Mouse (Mus musculus): Measurements from ENCODE around the gene Zfp382. TPM values are rescaled to one million over a fixed set of nuclear protein-coding genes. Genes with fewer than 3 reads are reported as not detected.
"Not testable (repeated sequence)": the region's sequence is repeated elsewhere in the genome, so short reads cannot be mapped to it uniquely, and the experiment has no call there.

Gene Zfp382
- polyA plus RNA-seq, 1 experiment: 0.06 TPM

DNA sequence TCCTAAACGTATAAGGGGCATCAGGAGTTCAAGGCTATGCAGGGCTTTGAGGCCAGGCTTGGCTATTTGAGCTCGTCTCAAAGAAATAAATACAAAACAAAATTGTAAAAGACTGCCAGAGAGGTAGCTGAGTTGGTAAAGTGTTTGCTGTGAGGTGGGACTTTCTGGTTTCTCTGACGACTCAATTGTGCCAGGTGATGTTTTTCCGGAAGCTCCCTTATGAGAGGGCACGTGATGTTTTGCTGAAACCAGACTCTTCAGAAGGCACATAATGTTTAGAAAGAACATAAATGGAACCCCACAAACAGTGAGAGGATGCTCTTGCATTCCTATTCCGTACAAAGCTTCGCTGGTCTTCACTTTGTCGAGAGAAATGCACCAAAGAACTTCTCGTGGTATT, 29.1 kb upstream of the Zfp382 start:
- H3K4me3 ChIP-seq (ENCODE audit: low read depth, low read length): no peak overlapping the region
- peaks cover 9% of the 10 kb centered on the region; the same call in 1 of the 2 replicates for H3K4me1 ChIP-seq (ENCODE audit: control insufficient read depth, insufficient read depth, insufficient read length, low read length)
- H3K27me3 ChIP-seq (ENCODE audit: control insufficient read depth, insufficient read depth, low read length): no peaks in the 10 kb centered on the region
- H3K27ac ChIP-seq (ENCODE audit: insufficient read depth, low read depth, low read length): no peak overlapping the region
- TF ChIP-seq CTCF (IDR thresholded peaks at IDR 0.05; ENCODE audit: extremely low read depth, insufficient read length, insufficient replicate concordance, low read depth, low read length) (no peak), POLR2A (IDR thresholded peaks at IDR 0.05; ENCODE audit: low read depth, low read length) (no peak)
- WGBS: 84% methylated on average over 9 of the region's 9 CpGs
- H3K36me3 ChIP-seq (ENCODE audit: control insufficient read depth, insufficient read depth, low read length): no peaks in the 10 kb centered on the region

DNA sequence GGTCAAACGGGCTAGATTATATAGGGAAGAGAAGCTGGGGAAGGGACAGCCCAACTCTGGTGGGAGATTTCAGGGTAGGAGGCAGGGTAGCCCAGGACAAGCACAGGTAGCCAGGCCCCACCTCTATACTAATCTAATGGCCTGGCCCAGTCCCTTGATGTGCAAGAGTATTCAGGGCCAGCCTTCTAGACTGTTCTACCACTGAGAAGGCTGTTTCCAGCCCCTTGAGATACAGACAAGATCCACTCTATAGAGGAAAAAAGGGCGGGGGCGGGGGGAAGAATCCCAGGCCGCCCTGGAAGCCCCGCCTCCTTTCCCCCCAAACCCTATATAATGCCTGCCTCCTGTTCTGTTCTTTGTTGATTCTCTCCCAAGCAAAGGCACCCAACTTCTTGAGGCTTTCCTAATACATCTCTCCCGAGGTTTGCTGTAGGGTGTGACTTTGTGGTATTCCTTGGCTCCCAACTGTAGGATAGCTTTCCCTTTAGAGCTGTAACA, 27.8 kb upstream of the Zfp382 start:
- 73% methylated on average over 6 of the region's 6 CpGs for WGBS
- Histone ChIP-seq H3K27ac (ENCODE audit: insufficient read depth, low read depth, low read length) (peak overlapping the region; percentile 23; the same call in 1 of the 2 replicates), H3K4me3 (ENCODE audit: low read depth, low read length) (no peak overlapping the region), H3K27me3 (ENCODE audit: control insufficient read depth, insufficient read depth, low read length) (no peaks in the 10 kb centered on the region), H3K36me3 (ENCODE audit: control insufficient read depth, insufficient read depth, low read length) (no peaks in the 10 kb centered on the region), H3K4me1 (ENCODE audit: control insufficient read depth, insufficient read depth, insufficient read length, low read length) (peaks cover 9% of the 10 kb centered on the region; the same call in 1 of the 2 replicates)
- TF ChIP-seq CTCF (IDR thresholded peaks at IDR 0.05; ENCODE audit: extremely low read depth, insufficient read length, insufficient replicate concordance, low read depth, low read length) (no peak), POLR2A (IDR thresholded peaks at IDR 0.05; ENCODE audit: low read depth, low read length) (no peak)

DNA sequence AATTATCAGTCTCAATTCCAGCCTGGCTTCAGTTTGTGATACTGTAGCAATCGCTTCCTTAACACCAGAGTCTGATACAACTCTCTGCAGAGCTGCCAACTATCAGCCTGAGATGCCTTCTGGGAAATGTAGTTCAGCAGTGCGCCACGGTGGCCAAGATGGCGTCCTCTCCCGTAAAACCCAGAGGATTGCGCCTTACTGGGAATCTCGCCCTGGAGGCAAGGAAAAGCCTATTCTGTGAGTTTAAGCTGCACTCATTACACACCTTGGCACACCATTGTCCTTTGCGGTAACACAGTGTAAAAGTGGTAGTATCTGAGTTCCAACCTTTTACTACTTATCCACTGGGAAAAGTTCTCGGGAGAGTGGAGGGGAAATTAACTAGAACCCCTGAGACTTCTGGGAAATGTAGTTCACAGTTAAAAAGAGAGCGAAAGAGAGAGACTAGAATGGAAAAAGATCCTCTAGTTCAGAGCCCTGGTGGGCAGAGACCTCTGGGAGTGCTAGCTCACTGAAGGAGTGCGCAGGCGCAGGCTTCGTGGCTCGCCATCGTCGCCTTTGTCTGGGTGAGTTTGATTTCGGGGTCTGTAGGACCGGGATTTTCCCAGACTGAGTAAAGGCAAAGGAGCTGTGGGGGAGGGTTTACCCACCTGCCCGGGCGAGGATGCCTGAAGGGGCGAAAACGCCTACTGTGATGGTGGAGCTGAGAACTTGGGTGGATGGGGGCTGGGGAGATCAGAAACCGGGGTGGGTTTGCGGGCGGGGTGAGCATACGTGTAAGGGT, 26.9 kb upstream of the Zfp382 start, which contains the start of gene Zfp260:
TSS of gene Zfp260 (plus strand) at position 132 of the 784 bp plus-strand sequence.
- Histone ChIP-seq H3K27me3 (ENCODE audit: control insufficient read depth, insufficient read depth, low read length) (no peaks in the 10 kb centered on the region), H3K36me3 (ENCODE audit: control insufficient read depth, insufficient read depth, low read length) (peaks cover 3% of the 10 kb centered on the region; the same call in 1 of the 2 replicates), H3K27ac (ENCODE audit: insufficient read depth, low read depth, low read length) (peak within 1 kb of the TSS; percentile 94), H3K4me1 (ENCODE audit: control insufficient read depth, insufficient read depth, insufficient read length, low read length) (peaks cover 6% of the 10 kb centered on the region; the same call in 1 of the 2 replicates), H3K4me3 (ENCODE audit: low read depth, low read length) (peak within 1 kb of the TSS; percentile 82)
- WGBS: under 1% methylated on average over 26 of the region's 26 CpGs
- TF ChIP-seq POLR2A (IDR thresholded peaks at IDR 0.05; ENCODE audit: low read depth, low read length) (peak; percentile 76; the same call in 1 of the 2 replicates), CTCF (IDR thresholded peaks at IDR 0.05; ENCODE audit: extremely low read depth, insufficient read length, insufficient replicate concordance, low read depth, low read length) (no peak)

DNA sequence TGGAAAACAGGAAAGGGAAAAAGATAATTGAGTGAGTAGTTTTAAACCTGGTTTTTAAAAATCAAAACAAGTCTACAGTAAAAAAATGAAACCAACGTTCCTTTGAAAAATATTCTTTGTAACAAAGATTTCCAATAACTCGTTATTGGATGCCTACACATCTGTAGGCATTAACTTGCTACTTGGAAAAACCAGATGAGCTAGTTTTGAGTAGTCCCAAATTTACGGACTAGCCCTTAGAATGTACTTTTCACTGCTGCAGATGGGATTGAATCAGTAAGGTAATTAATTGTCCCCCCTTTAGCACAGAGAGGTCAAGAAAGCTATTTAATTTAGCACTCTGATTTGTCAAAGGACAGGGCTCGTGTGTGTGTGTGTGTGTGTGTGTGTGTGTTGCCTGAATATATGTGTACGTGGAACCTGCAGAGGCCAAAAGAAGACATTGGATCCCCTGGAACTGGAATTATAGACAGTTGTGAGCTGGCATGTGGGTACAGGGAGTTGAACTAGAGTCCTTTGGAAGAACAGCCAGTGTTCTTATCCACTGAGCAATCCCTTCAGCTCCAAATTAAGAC, 26.1 kb upstream of the Zfp382 start:
- H3K27ac ChIP-seq (ENCODE audit: insufficient read depth, low read depth, low read length): no peak overlapping the region
- 2% methylated on average over 5 of the region's 5 CpGs for WGBS

DNA sequence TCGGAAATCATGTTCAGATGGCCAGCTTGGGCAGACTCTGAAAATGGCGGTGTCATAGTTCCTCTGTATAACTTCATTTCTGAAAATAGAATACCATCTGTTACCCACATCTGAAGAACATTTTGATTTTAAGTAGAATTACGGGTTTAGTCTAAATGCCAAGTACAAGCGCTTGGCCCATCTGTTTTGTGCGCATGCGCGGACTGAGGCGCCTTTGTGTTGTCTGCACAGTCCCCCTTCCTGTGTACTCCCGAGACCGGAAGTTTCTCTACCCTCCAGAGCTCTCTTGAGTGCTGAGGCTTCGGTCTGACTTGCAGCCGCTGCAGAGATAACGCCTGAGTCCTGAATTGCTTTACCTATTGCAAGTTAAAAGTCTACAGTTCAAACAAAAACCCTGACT, 22.4 kb upstream of the Zfp382 start:
- Histone ChIP-seq H3K4me3 (ENCODE audit: low read depth, low read length) (no peak overlapping the region), H3K27ac (ENCODE audit: insufficient read depth, low read depth, low read length) (no peak overlapping the region), H3K4me1 (ENCODE audit: control insufficient read depth, insufficient read depth, insufficient read length, low read length) (peaks cover 4% of the 10 kb centered on the region; the same call in 1 of the 2 replicates), H3K27me3 (ENCODE audit: control insufficient read depth, insufficient read depth, low read length) (no peaks in the 10 kb centered on the region), H3K36me3 (ENCODE audit: control insufficient read depth, insufficient read depth, low read length) (peaks cover 25% of the 10 kb centered on the region)
- WGBS: 91% methylated on average over 13 of the region's 13 CpGs
- no peak for TF ChIP-seq CTCF (IDR thresholded peaks at IDR 0.05; ENCODE audit: extremely low read depth, insufficient read length, insufficient replicate concordance, low read depth, low read length)
- TF ChIP-seq POLR2A (IDR thresholded peaks at IDR 0.05; ENCODE audit: low read depth, low read length): no peak

More for the DNA sequence above, 26.1 kb upstream of the Zfp382 start:
- TF ChIP-seq CTCF (IDR thresholded peaks at IDR 0.05; ENCODE audit: extremely low read depth, insufficient read length, insufficient replicate concordance, low read depth, low read length) (no peak), POLR2A (IDR thresholded peaks at IDR 0.05; ENCODE audit: low read depth, low read length) (no peak)
- Histone ChIP-seq H3K36me3 (ENCODE audit: control insufficient read depth, insufficient read depth, low read length) (peaks cover 5% of the 10 kb centered on the region; the same call in 1 of the 2 replicates), H3K27me3 (ENCODE audit: control insufficient read depth, insufficient read depth, low read length) (no peaks in the 10 kb centered on the region), H3K4me1 (ENCODE audit: control insufficient read depth, insufficient read depth, insufficient read length, low read length) (peaks cover 6% of the 10 kb centered on the region; the same call in 1 of the 2 replicates), H3K4me3 (ENCODE audit: low read depth, low read length) (no peak overlapping the region)

DNA sequence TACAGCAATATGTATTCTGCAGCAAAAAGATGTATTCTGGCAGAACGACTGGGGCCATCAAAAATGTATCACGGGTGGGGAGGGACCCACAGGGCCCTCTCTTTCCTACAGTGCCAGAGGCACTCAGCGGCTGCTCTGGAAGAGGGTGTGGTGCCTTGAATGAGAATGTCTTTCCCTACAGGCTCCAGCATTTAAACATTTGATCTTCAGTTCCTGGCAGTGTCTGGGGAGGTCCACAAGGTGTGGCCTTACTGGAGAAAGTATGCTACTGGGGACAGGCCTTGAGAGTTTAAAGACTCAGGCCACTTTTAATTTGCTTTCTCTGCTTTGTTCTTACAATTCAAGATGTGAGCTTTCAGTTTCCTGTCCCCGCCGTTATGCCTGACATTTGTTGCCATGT, 5.7 kb upstream of the Zfp382 start:
- Histone ChIP-seq H3K4me3 (ENCODE audit: low read depth, low read length) (no peak overlapping the region), H3K27me3 (ENCODE audit: control insufficient read depth, insufficient read depth, low read length) (no peaks in the 10 kb centered on the region), H3K27ac (ENCODE audit: insufficient read depth, low read depth, low read length) (no peak overlapping the region), H3K36me3 (ENCODE audit: control insufficient read depth, insufficient read depth, low read length) (no peaks in the 10 kb centered on the region), H3K4me1 (ENCODE audit: control insufficient read depth, insufficient read depth, insufficient read length, low read length) (no peaks in the 10 kb centered on the region)
- WGBS: 93% methylated on average over 5 of the region's 5 CpGs
- TF ChIP-seq CTCF (IDR thresholded peaks at IDR 0.05; ENCODE audit: extremely low read depth, insufficient read length, insufficient replicate concordance, low read depth, low read length) (no peak), POLR2A (IDR thresholded peaks at IDR 0.05; ENCODE audit: low read depth, low read length) (no peak)

DNA sequence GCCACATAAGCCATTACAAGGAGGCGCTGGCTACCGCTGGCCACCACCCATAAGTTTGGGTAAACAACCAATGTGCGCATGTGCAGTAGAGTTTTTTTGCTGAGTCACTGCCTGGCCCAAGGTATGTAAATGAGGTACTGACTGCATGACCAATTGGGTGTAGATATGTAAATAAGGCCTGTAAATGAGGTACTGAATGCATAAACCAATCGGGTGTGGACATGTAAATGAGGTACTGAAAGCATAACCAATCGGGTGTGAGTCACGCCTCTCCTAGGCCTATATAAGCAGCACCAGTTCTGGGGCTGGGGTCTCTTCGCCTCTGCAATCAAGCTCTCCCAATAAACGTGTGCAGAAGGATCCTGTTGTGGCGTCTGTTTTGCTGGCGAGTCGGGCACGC, 3.8 kb upstream of the Zfp382 start:
- H3K27me3 ChIP-seq (ENCODE audit: control insufficient read depth, insufficient read depth, low read length); H3K27ac ChIP-seq (ENCODE audit: insufficient read depth, low read depth, low read length); H3K36me3 ChIP-seq (ENCODE audit: control insufficient read depth, insufficient read depth, low read length); H3K4me1 ChIP-seq (ENCODE audit: control insufficient read depth, insufficient read depth, insufficient read length, low read length); H3K4me3 ChIP-seq (ENCODE audit: low read depth, low read length): not testable (repeated sequence)
- 91% methylated on average over 12 of the region's 12 CpGs for WGBS
